Mouse (Mus musculus) megakaryocyte, embryonic 14.5 days (primary cell): ENCODE results near the gene Tnip3.

ENCODE experiments used
- FLI1 ChIP-seq: IDR thresholded peaks from 2 replicates; pipeline ENCODE4 v1.6.1; 2012; ENCODE audit warnings: low read length, inconsistent platforms, mixed read lengths
- GATA1 ChIP-seq: IDR thresholded peaks from 3 replicates; pipeline ENCODE4 v1.6.1; 2012; ENCODE audit warnings: mixed read lengths, low read length, inconsistent platforms, borderline replicate concordance

DNA sequence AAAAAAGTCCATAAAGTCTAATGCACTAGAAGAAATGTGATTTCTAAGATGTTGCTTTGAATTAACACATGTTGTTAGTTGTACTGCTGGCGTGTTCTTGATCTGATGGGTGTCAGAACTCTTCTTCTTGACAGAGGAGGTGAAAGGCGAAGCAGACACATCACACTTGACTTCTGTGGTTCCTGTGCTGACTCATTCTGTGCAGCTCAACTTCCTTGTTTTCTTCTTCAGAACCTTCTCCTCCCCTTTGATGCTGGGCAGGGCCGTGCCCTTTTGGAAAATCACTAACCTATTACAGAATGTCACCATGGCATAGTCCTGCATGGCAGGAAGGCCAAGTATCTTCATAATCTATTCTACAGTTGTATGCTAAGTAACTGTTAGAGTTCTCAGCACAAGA, 69.1 kb downstream of the Tnip3 start:
- TF ChIP-seq GATA1 (no peak), FLI1 (no peak)
